Mouse (Mus musculus): ENCODE measurements at regions not wholly inside any gene's neighbourhood (a gene's known extent, or its start where the extent isn't known, plus 50 kb on each side); places are given as distances from the start of the nearest gene placed in this dataset.
A peak's percentile ranks its signal among the peaks of the same experiment; 100 is the strongest.

DNA sequence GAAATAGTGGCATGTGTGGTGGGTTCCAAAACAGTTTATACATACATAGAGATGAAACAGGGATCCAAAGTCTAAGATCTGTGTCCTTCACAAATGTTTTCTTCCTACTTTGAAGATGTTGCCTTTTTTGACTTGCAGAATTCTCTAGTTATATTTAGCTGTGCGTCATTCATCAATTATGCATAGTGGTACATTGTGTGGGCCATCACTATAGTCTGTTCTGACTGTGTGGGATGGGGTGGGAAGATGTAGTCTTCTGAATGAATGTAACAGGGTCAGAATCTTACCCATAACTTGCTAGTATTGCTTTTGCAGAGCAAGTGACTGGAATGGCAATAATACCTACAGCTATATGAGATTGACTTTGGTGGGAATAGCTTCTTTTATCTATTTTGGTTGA is 116.6 kb downstream of the Mettl11b start:
- no peaks in the 10 kb centered on the region for H3K9me3 ChIP-seq (replicated peaks; ENCODE audit: control insufficient read depth, low read length, poor library complexity, severe bottlenecking)
- no peaks in the 10 kb centered on the region for H3K27me3 ChIP-seq (ENCODE audit: control insufficient read depth, insufficient read depth, low read depth, low read length)
- no peaks in the 10 kb centered on the region for H3K4me1 ChIP-seq (ENCODE audit: control insufficient read depth, insufficient read depth, low read length)
- H3K4me2 ChIP-seq (ENCODE audit: low read length) = no peak overlapping the region
- H3K4me3 ChIP-seq (ENCODE audit: low read depth, low read length) = no peak overlapping the region
- no peak overlapping the region for H3K9ac ChIP-seq (ENCODE audit: low read depth, low read length)
- ATAC-seq = no peak
- 89% methylated on average over 1 of the region's 1 CpGs for WGBS
- no peak overlapping the region for H3K27ac ChIP-seq (ENCODE audit: low read length)
- no peaks in the 10 kb centered on the region for H3K36me3 ChIP-seq (ENCODE audit: control insufficient read depth, insufficient read depth, low read length)

DNA sequence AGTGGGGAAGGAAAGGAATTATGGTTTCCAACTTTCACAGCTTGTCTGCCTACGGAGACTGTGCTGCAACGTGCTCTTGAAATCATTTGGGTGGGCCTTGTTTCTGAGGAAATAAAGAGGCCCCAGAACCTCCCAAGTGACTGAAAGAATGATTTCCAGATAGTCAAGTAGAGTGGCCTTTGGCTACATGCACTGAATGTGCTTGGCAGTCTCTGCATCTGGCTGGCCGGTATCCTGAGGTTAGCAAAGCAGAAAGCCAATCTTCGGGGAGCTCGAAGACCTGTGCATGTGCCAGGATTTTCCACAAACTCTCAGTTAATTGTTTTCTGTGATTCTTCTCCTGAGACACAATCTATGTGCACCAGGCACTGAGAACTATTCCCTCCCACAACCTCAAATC is 117.3 kb downstream of the Mettl11b start:
- Histone ChIP-seq H3K4me1 (ENCODE audit: control insufficient read depth, insufficient read depth, low read length) (no peaks in the 10 kb centered on the region), H3K4me2 (ENCODE audit: low read length) (no peak overlapping the region), H3K27ac (ENCODE audit: low read length) (no peak overlapping the region), H3K9me3 (replicated peaks; ENCODE audit: control insufficient read depth, low read length, poor library complexity, severe bottlenecking) (no peaks in the 10 kb centered on the region), H3K4me3 (ENCODE audit: low read depth, low read length) (no peak overlapping the region), H3K27me3 (ENCODE audit: control insufficient read depth, insufficient read depth, low read depth, low read length) (no peaks in the 10 kb centered on the region), H3K9ac (ENCODE audit: low read depth, low read length) (no peak overlapping the region), H3K36me3 (ENCODE audit: control insufficient read depth, insufficient read depth, low read length) (no peaks in the 10 kb centered on the region)
- no peak for ATAC-seq
- 53% methylated on average over 5 of the region's 5 CpGs for WGBS

DNA sequence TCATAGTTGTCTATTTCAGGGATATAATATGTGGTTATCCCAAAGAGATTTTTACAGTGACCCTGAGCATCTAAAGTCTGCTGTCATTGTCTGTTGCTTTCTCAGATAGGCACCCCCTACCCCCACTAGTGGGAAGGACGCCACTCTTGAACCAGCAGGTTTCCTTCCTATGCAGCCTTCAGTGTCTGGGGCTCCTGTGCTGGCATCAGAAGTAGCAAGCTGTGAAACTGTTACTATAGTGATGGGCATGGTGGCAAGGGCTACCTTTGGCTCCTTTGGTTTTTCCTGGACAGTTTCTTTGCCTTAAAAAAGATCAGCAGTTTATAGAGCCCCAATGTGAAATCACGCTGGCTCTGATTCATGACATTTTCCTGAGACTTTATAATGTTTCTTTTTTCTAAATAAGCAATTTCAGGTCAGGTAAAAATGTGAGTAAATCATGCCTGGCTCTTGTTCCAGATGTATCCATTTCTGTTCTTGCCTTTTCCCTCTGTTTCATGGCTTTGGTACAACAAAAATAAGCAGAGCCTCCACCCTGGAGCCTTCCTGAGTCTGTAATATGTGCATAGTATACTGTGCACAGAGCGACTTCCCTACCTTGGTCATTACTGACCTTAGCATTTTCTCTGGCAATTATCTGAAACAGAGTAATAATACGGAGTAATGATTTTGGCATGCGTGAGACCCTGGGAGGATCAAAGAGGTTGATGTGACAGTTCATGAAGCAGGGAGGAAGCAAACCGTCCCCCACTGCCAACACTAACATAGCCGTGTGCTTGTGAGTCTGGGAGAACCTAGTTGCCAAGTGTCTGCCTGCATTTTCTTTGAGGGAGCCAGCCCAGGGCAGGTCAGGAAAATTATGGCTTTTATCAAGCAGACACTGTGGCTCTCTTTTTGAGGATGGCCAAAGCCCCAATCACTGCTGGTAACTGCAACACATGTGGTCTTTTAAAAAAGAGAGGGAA is 124.8 kb downstream of the Mettl11b start:
- 69% methylated on average over 7 of the region's 7 CpGs for WGBS
- 0 out of 2 replicates have a peak, but pooled peaks cover 2% of the 10 kb centered on the region for H3K4me1 ChIP-seq (ENCODE audit: control insufficient read depth, insufficient read depth, low read length)

DNA sequence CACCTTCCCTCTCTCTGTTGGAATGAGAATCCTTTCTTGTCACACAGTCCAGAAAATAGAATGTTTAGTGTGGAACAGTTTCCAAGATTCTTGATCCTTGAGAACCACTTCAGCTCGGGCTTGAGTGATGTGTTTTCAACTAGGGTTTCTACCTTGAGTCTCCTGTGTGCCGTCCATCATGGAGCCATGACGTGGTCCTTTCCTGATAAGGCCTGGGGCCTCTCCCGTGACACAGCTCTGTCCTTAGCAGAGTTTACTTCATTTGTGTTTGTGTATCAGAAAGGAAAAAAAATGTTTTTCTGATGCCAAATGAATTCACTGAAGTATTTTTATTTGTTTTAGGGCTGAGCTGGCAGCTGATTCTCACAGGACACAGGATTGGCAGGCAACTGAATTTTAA is 148.6 kb downstream of the Mettl11b start:
- H3K36me3 ChIP-seq (ENCODE audit: control insufficient read depth, insufficient read depth, low read length) = no peaks in the 10 kb centered on the region
- ATAC-seq = no peak
- no peak overlapping the region for H3K27ac ChIP-seq (ENCODE audit: low read length)
- H3K9me3 ChIP-seq (replicated peaks; ENCODE audit: control insufficient read depth, low read length, poor library complexity, severe bottlenecking) = no peaks in the 10 kb centered on the region
- H3K4me3 ChIP-seq (ENCODE audit: low read depth, low read length) = no peak overlapping the region
- no peaks in the 10 kb centered on the region for H3K4me1 ChIP-seq (ENCODE audit: control insufficient read depth, insufficient read depth, low read length)
- 85% methylated on average over 4 of the region's 4 CpGs for WGBS
- no peak overlapping the region for H3K4me2 ChIP-seq (ENCODE audit: low read length)
- H3K9ac ChIP-seq (ENCODE audit: low read depth, low read length) = no peak overlapping the region
- H3K27me3 ChIP-seq (ENCODE audit: control insufficient read depth, insufficient read depth, low read depth, low read length) = no peaks in the 10 kb centered on the region

More for the DNA sequence above, 124.8 kb downstream of the Mettl11b start:
- Histone ChIP-seq H3K9ac (ENCODE audit: low read depth, low read length) (no peak overlapping the region), H3K27ac (ENCODE audit: low read length) (no peak overlapping the region), H3K4me3 (ENCODE audit: low read depth, low read length) (no peak overlapping the region), H3K36me3 (ENCODE audit: control insufficient read depth, insufficient read depth, low read length) (no peaks in the 10 kb centered on the region), H3K27me3 (ENCODE audit: control insufficient read depth, insufficient read depth, low read depth, low read length) (no peaks in the 10 kb centered on the region), H3K4me2 (ENCODE audit: low read length) (no peak overlapping the region), H3K9me3 (replicated peaks; ENCODE audit: control insufficient read depth, low read length, poor library complexity, severe bottlenecking) (no peaks in the 10 kb centered on the region)
- 0 out of 2 replicates have a peak, but pooled peaks have one; percentile 39 for ATAC-seq

DNA sequence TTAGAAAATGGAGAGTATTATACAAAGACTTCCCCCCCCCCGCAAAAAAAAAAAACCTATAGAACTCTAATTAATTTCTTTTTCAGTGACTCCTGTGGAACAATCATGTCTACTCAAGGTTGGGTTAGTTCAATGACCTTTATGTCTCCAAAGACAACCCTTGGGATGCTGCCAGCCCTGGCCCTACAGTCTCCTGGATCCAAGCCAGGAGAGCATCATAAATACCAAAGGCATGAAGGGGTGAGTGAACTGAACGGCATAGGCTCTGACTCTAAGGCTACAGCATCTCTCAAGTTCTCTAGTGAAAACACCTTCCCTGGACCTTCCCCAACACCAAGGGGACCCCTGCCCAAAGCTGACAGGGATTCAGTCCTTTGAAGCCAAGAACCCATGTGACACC is 149.4 kb downstream of the Mettl11b start:
- Histone ChIP-seq H3K4me1 (ENCODE audit: control insufficient read depth, insufficient read depth, low read length) (no peaks in the 10 kb centered on the region), H3K9me3 (replicated peaks; ENCODE audit: control insufficient read depth, low read length, poor library complexity, severe bottlenecking) (no peaks in the 10 kb centered on the region), H3K4me2 (ENCODE audit: low read length) (no peak overlapping the region), H3K27ac (ENCODE audit: low read length) (no peak overlapping the region), H3K36me3 (ENCODE audit: control insufficient read depth, insufficient read depth, low read length) (no peaks in the 10 kb centered on the region), H3K4me3 (ENCODE audit: low read depth, low read length) (no peak overlapping the region), H3K27me3 (ENCODE audit: control insufficient read depth, insufficient read depth, low read depth, low read length) (no peaks in the 10 kb centered on the region), H3K9ac (ENCODE audit: low read depth, low read length) (no peak overlapping the region)
- 83% methylated on average over 2 of the region's 2 CpGs for WGBS
- no peak for ATAC-seq

DNA sequence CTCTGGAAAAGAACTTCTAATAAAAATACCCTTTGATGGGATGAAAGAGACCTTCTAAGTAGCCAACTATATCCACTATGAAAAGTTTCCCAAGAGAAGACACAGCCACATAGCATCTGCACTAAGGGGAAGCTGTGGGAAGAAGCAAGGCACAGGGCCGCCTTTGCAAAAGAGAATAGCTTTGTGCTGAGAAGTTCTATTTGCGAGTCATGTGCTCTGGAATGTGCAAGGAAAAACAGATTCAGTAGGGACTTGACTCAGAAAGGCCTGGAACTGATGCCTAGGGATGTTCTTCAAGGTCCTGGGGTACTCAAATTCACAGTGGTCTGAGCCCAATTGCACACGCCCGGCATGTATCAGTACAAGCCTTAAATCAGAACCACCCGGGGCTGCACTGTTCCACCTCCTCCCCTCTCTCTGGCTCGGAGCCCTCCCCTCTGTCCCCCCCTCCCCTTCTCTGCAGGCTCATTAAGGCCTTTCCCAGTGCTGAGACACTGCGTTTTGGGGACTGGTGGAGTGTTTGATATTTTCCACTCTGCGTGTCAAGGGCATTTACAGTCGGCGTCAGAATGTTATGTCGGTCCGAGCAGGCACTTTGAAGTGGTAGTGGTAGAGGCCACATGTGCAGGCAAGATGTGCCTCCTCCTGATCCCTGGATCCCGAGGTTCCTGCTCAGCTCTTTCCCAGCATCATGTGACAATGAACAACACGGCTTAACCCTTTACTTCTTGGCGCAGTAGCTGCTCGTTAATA is 150.4 kb downstream of the Mettl11b start:
- H3K9me3 ChIP-seq (replicated peaks; ENCODE audit: control insufficient read depth, low read length, poor library complexity, severe bottlenecking) = no peaks in the 10 kb centered on the region
- H3K4me3 ChIP-seq (ENCODE audit: low read depth, low read length) = no peak overlapping the region
- peak overlapping the region; percentile 31; the same call in 1 of the 2 replicates for H3K4me2 ChIP-seq (ENCODE audit: low read length)
- H3K36me3 ChIP-seq (ENCODE audit: control insufficient read depth, insufficient read depth, low read length) = no peaks in the 10 kb centered on the region
- H3K4me1 ChIP-seq (ENCODE audit: control insufficient read depth, insufficient read depth, low read length) = no peaks in the 10 kb centered on the region
- ATAC-seq = peak; percentile 70; the same call in 1 of the 2 replicates
- WGBS = 67% methylated on average over 16 of the region's 16 CpGs
- no peak overlapping the region for H3K27ac ChIP-seq (ENCODE audit: low read length)
- no peak overlapping the region for H3K9ac ChIP-seq (ENCODE audit: low read depth, low read length)
- H3K27me3 ChIP-seq (ENCODE audit: control insufficient read depth, insufficient read depth, low read depth, low read length) = no peaks in the 10 kb centered on the region

DNA sequence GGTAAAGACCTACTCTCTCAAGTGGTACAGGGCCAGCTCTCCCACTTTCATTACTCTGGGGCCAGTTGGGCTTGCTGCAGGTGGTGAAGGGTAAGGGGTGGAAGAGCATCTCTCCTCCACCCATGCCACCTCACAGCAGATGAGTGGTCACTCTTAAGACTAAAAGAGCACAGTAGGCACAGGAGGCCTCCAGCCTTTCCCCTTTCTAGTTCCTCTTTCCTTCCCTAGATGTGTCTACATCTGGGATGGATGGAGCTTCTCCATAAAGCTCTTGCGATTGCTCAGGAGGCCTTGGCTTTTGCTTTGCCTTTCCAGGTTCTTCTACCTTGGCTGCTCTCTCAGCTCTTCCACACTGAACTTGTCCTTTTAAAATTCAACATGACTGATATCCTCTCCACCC is 151.5 kb downstream of the Mettl11b start:
- no peaks in the 10 kb centered on the region for H3K36me3 ChIP-seq (ENCODE audit: control insufficient read depth, insufficient read depth, low read length)
- no peak overlapping the region for H3K9ac ChIP-seq (ENCODE audit: low read depth, low read length)
- no peak overlapping the region for H3K4me3 ChIP-seq (ENCODE audit: low read depth, low read length)
- no peaks in the 10 kb centered on the region for H3K4me1 ChIP-seq (ENCODE audit: control insufficient read depth, insufficient read depth, low read length)
- H3K4me2 ChIP-seq (ENCODE audit: low read length) = no peak overlapping the region
- H3K27me3 ChIP-seq (ENCODE audit: control insufficient read depth, insufficient read depth, low read depth, low read length) = no peaks in the 10 kb centered on the region
- no peaks in the 10 kb centered on the region for H3K9me3 ChIP-seq (replicated peaks; ENCODE audit: control insufficient read depth, low read length, poor library complexity, severe bottlenecking)
- no peak overlapping the region for H3K27ac ChIP-seq (ENCODE audit: low read length)
- ATAC-seq = no peak
- WGBS = 100% methylated on average over 1 of the region's 1 CpGs

DNA sequence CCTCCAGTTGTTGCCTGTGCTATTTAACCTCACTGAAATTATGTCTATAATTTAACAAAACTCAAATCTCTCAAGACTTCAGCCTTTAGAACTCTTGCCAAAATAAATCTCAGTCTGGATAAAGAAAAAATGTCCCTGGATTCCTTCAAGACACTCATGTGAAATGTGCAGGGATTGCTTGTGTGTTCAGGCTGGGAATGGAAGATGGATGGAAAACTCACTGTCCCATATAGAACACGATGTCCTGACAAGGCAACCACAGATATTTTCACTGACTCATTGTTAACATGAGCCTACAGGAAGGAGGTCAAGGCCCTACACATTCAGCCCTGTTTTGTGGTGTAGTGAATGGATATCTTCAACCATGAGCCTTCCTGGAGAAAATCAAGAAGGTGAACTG is 160.3 kb upstream of the Gorab start:
- H3K9ac ChIP-seq (ENCODE audit: low read depth, low read length) = no peak overlapping the region
- 81% methylated on average over 1 of the region's 1 CpGs for WGBS
- no peak overlapping the region for H3K4me3 ChIP-seq (ENCODE audit: low read depth, low read length)
- no peak overlapping the region for H3K27ac ChIP-seq (ENCODE audit: low read length)
- H3K4me2 ChIP-seq (ENCODE audit: low read length) = no peak overlapping the region
- no peak for ATAC-seq
- H3K27me3 ChIP-seq (ENCODE audit: control insufficient read depth, insufficient read depth, low read depth, low read length) = no peaks in the 10 kb centered on the region
- H3K4me1 ChIP-seq (ENCODE audit: control insufficient read depth, insufficient read depth, low read length) = 0 out of 2 replicates have a peak, but pooled peaks cover 4% of the 10 kb centered on the region
- no peaks in the 10 kb centered on the region for H3K9me3 ChIP-seq (replicated peaks; ENCODE audit: control insufficient read depth, low read length, poor library complexity, severe bottlenecking)
- H3K36me3 ChIP-seq (ENCODE audit: control insufficient read depth, insufficient read depth, low read length) = no peaks in the 10 kb centered on the region

DNA sequence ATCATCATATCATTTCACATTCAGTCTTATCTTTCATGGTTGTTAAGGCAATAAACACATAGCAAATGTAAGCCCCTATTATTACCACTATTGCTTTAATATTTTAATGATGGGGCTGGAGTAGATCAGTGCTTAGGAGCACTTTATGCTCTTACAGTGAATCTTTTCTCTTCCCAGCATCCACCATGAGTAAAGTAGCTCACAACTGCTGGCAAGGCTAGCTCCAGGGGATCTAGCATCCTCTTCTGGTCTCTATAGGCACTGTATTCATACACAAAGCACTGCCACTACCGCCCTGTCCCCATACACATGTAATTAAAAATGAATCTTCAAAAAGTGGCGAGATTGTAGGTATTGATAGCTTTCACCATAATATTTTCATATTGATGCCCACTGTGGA is 159.6 kb upstream of the Gorab start:
- no peak overlapping the region for H3K4me2 ChIP-seq (ENCODE audit: low read length)
- H3K36me3 ChIP-seq (ENCODE audit: control insufficient read depth, insufficient read depth, low read length) = no peaks in the 10 kb centered on the region
- H3K9me3 ChIP-seq (replicated peaks; ENCODE audit: control insufficient read depth, low read length, poor library complexity, severe bottlenecking) = no peaks in the 10 kb centered on the region
- no peak overlapping the region for H3K27ac ChIP-seq (ENCODE audit: low read length)
- H3K4me3 ChIP-seq (ENCODE audit: low read depth, low read length) = no peak overlapping the region
- H3K9ac ChIP-seq (ENCODE audit: low read depth, low read length) = no peak overlapping the region
- 0 out of 2 replicates have a peak, but pooled peaks cover 4% of the 10 kb centered on the region for H3K4me1 ChIP-seq (ENCODE audit: control insufficient read depth, insufficient read depth, low read length)
- WGBS = 85% methylated on average over 2 of the region's 2 CpGs
- ATAC-seq = no peak
- H3K27me3 ChIP-seq (ENCODE audit: control insufficient read depth, insufficient read depth, low read depth, low read length) = no peaks in the 10 kb centered on the region

All from midbrain, embryonic 16.5 days (tissue).